Mouse (Mus musculus) cerebellum, postnatal 14 days (tissue): ENCODE data around the gene Ttll5.

Source experiments
- DNase-seq, 2 experiments: peaks; one replicate each; pipeline ENCODE4 v3.0.0; 2021; ENCODE audit warnings: mixed read lengths in 2 of 2

The Ttll5 gene

DNA sequence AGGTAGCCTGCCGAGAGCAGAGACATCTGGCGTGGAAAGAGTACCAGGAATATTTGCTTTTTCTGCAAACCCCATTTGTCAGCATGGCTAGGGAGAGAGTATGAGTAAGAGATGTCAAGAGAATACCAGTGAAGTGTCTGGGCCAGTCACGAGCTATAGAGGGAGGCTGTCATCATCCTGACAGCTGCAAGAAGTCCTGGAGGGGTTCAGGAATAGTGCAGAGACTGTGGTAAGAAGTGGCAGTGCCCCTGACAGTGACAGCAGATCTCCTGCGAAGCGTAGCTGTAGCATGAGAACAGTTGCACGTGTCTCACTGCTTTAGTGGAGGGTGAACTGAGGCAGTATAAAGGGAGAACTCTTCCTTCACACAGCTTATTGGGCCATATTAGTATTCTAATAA is 197.1 kb downstream of the Ttll5 start:
- DNase-seq: no peak

DNA sequence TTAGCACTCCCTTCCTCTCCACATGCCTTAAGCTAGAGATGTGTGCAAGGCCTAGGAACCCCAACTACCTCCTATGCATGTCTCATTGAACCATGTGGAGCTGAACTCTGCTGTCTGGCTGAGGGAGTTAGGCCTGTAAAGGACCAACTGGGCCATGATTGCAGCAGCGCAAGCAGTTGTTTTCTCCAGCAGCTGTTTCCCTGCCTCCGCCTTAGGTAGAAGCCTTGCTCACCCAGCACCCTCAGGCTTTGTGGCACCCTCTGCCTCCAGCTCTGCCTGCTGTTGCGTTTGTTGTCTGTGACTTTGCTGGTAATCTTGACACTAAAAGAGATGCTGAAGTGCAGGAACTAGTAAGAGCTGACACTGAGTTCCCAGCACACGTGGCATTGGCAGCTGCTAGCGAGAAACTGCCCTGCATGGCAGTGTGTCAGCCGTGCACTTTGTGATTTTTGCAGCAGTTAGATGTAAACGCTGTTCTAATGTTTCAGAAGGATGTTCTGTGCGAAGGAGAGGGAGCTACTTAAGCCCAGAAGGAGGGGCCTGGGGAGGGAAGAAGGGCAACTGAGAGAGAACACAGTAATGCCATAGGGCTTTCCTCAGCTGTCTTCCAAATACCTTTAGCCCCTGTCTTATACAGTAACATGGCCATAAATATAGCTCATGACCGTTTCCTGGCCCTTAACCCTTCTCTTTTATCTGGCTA is 198.0 kb downstream of the Ttll5 start:
- no peak for DNase-seq

DNA sequence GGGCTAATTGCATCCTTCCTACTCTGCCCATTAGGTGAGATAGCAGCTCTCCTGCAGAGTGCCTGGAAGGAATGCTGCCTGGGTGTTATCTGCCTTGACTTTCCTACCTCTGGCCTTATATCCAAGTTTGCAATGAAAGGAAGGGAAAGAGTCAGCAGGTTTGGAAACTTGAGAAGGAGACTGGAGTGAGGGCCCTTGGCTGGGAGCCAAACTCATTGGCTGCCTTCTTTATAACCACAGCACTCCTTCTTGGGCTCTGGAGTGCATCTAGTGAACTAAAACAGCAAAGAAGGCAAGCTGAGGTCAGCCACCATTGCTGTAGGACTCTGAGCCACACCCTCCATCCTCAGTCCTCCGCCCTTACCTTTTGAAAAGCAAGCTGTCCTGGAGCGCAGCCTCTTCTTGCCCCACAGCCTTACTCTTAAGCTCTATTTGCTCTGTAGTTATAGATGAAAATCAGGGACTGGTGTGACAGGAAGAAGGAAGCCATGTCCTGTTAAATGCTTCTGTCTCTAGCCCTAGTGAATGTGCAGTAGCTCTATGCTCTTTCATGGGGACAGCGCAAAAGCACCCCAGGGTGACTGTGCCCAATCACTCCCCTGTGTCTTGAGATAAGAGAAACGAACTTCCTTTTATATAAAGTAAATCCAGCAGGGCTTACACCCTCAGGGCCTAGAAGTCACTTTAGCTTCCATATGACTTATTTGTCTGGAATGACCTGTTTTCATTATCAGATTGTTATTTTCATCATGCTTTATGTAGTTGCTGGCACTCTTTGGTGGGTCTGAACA is 198.8 kb downstream of the Ttll5 start:
- peak; percentile 37 to 42 for DNase-seq

DNA sequence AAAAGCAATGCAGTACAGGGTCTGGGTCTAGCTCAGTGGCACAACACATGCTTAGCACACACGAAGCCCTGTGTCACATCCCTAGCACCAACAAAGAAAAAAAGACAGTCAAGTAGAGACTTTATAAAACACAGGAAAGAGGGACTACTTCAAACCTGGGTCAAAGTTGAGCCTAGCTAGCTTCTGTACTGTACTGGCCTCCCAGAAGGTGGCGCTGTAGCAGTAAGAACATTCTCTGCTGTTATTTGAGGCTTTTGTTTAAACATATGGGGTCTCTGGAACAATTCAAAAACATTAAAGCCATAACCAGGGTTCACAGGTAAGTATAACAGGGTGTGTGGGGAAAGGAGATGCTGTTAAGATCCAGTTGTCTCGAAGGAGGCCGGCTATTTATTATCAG is 200.0 kb downstream of the Ttll5 start:
- DNase-seq: peak; percentile 61 to 73

DNA sequence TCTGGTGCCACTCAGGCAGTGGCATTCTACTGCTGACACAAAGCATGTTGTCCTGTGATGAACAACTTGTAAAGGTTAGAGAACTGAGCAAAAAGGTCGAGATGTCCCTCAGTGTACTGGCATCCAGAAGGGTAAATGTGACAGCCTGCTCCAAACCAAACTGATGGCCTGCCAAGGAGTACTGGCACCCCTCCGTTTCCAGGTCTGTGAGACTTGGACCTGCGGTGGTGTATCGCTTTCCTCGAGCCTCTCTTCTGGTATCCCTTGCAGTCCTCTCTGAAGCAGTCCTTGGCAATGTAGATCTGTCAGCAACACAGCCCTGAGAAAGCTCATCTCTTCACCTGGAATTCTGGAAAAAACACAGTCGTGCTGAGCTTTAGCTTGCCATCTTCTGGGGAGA is 201.0 kb downstream of the Ttll5 start:
- DNase-seq: peak; percentile 84 to 87

DNA sequence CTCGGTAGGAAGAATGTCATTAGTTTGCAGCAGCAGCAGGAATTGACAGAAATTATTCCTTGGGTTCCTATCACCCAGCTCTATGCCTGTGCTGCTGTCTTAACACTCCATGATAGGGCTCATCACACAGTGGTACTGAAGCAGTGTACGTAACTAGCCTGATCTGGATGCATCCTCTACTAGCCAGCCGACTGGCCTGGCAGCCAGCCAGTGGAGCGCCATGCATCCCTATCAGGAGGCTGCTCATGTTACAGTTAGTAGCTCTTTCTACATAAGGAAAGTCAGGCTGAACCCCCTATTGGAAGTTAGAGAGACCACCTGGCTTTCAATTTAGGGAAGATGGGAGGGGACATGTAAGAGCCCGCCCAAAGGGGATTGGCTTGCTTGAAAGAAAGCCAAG is 202.5 kb downstream of the Ttll5 start:
- peak; percentile 72 to 73 for DNase-seq

DNA sequence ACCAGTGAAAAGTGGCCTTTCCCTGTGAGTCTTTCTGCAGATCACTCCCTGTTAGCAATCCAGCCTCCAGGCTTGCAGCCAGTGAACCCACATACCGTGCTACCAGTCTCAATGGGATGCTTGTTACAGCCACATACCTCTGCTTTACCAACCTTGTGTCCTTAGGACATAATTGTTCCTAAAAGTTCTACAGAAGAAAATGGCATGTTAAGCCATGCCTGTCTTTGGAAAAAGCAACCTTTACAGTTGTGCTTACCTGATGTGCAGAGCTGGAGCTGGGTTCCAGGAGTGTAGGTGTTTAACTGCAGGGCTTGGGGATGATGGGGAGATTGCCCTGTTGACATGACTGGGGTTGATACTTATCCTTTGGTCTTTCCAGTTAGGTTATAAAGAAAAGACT is 203.3 kb downstream of the Ttll5 start:
- peak in 1 of 2 experiments; percentile 14 for DNase-seq

DNA sequence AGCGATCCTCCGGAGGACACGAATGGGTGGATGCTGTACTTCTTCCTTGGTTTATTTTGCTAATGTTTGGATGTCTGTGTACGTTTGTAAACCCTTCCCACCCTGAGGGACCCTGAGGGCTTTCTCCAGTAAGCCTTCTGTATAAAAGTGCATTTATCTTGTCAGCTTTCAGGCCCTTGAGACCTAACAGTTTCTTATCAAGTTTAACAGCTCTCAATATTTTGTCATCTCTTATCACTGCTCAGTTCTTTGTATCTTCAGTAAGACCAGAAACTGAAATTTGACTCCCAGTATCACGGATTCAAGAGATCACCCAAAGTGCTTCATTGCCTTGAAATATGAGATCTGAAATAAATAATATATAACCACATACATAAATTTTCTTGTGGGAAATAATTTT is 206.5 kb downstream of the Ttll5 start:
- DNase-seq: no peak

DNA sequence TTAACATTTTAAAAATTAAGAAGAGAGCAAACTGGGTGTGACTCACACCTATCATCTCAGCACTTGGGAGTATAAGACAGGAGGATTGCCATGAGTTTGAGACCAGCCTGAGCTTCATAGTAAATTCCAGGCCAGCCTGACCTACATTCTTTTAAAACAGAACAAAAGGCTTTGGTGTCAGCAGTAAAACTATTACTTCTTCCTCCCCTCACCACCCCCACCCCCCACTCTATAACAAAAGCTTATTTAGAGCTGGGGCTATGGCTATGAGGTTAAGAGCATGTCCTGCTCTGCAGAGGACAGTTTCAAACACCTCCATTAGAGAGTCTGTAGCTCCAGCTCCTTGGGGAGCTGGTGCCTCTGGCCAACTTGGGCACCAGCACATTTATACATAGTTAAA is 211.1 kb downstream of the Ttll5 start:
- no peak for DNase-seq

DNA sequence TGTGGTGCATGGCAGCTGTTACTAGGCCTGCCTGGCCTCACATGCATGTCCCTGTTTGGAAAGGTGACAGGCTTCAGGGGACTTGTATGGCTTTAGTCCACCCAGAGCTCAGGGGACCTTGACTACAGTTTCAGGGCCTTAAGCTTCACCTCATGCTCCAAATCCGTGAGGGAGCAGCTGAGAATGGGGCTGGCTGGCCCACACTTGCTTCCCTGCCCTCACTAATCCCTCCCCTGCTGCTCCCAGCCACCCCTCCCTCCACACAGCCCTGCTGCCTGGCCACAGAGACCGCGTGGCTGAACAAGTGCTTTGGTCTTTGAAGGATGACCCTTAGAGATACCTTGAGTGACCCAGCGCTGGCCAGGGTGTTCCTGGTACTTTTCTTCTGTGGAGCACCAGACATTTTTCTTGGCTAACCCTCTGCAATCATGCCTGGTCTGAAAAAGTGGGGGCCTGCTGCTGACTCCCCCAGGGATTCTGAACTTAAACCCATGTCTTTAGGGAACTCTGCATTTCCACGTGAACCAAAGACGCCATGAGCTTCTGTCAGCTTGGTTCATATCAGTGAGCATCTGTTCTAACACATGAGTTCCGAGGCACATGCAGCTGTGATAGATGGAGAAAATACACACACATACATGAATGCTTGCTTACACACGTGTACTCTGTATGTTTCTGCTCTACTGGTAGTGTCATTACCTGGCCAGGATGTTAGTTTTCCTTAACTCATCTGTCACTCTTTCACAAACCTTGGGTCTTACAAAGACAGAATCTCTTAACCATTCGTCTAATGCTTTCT is 212.1 kb downstream of the Ttll5 start:
- peak; percentile 34 to 36 for DNase-seq

DNA sequence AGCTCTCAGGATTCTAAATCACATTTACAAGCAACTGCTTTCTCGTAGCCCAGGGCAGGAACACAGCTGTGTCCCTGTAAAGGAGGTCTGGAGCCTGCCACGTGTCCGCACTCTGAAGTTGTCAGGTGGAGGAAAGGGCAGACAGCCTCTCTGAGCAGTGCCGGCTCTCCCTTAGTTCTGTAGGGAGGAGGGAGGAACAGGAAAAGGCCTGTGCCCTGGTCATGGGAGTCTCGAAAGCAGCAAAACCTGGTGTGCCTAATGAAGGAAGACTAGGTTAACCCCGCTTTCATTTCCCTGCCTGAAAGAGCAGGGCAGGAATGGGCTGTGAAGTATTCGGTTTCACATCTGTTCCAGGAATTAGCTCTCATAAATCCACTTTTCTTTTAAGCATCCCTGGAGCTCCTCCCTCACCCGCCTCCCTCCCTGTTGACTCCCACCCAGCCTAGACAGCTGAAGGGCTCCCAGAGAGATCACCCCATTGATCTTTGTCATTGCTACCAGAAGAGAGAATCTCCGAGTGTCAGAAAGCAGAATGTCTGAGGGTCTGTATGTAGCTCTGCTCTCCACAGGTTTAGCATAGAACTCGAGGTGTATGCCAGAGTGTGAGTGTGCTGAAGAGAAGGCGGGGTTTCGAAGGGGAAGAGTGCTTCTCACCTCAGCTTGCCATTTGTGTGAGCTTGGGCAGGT is 212.9 kb downstream of the Ttll5 start:
- DNase-seq: no peak

DNA sequence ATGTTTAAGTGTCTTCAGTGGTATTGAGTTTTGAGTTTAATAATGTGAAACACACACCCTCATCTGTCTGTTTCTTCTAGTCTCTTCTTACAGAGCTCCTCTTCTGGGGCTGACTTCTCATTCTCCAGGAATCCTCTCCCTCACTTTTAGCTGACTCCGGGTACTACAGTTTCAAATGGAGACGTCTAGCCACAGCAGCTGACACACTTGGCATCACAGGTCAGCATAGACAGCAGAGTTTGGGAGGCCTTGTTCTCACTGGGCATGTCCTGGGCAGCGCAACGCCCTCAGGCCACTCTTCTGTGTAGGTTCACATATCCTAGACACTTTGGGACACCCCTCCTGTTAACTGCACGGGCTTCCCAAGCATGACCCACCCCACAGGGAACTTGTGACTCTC is 214.6 kb downstream of the Ttll5 start:
- no peak for DNase-seq

DNA sequence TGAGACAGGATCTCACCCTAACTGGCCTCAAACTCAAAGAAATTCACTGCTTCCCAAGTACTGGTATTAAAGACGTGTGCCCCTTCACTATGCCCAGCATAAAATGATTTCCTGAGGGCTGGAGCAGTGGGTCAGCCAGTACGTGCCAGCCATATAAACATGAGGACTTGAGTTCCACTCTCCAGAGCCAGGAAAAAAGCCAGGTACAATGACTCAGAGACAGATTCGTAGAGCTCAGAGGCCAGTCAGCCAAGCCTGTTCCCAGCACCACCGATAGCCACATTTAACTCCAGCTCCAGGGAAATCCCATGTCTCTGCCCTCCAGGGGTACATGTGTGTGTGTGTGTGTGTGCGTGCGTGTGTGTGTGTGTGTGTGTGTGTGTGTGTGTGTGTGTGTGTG is 215.3 kb downstream of the Ttll5 start:
- no peak for DNase-seq

DNA sequence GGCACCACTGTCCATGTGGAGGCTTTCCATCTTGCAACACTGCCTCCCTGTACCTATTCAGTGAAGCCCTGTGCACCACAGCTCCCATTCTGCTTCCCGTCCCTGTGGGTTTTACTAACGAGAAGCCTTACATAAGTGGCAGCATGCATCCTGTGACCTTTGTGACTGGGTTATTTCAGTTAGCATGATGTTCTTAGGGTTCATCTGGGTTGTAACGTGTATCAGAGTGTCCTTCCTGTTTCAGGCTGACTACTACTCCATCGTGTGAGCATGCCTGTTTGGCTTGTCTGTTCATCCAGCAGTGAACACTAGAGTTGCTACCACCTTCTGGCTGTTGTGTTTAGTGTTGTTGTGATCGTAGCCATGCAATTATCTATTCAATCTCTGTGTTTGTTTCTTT is 221.7 kb downstream of the Ttll5 start:
- DNase-seq: no peak

DNA sequence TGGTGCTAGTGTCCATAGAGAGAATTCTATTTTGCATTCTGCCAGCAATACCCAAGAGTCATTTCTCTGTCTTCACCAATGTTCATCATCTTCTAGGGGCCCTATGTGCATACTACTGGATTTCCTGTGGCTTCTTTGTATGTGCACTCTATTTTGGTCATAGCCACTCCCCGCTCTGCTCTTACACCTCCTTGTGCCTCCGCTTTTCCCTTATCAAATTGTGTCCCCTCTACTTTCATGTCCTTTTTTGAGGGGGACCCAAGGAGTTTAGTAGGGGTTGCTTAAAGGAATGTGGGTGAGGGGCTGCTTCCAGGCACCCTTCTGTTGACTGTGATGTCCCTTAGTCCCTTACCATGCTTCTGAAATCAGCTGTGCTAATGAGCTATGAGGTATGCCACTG is 222.3 kb downstream of the Ttll5 start:
- no peak for DNase-seq

DNA sequence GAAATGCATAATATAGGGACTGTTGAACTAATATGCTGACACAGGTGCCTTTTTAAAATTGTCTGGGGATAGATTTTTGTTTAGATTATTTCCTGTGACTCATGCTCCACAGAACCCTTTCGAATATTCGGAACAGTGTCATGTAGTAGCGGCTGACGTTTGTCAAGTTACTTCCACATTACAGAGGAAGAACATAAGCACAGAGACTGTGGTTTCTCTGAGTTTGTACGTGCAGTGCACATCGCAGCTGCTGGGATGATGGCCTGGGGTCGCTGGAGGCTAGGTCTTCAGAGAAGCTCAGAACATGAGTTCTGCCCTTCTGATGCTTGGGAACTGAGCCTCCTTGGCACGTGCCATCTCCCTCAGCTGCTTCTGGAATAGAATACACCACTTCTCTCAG is 222.9 kb downstream of the Ttll5 start:
- DNase-seq: no peak

DNA sequence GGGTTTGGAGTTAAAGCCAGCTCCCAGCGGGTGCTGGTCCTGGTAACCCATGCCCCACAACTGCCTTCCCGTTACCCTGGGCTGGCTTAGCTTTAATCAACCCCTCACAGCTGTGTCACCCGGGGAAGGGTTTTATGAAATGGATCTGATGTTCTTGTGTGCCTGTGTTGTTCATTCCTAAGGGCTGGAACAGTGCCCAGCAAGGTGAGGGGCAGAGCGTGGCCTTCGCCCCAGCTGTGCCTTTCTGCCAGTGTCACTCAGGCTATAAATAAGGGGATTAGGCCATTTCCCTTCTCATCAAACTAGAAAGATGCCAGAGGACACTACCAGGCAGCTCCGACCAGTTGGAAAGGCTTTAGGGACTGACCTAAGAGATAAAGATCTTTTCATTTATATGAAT is 225.4 kb downstream of the Ttll5 start:
- no peak for DNase-seq

DNA sequence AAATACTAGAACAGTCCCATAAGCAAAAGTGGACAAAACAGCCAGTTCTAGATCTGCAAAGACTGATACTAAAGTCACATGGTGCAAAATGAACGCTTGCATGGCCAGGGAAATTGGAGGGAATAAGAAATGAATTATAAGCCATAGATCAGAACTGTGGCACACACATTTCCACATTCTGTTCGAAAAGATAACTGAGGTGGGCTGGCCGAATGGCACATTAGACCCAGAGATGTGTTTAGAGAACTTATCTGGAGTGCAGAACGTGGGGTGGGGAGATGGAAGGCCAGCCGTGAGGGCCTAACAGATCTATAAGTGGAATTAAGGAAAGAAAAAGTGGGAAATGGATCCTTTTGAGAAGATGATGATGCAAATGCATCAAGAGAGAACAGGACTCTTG is 227.0 kb downstream of the Ttll5 start:
- DNase-seq: no peak

DNA sequence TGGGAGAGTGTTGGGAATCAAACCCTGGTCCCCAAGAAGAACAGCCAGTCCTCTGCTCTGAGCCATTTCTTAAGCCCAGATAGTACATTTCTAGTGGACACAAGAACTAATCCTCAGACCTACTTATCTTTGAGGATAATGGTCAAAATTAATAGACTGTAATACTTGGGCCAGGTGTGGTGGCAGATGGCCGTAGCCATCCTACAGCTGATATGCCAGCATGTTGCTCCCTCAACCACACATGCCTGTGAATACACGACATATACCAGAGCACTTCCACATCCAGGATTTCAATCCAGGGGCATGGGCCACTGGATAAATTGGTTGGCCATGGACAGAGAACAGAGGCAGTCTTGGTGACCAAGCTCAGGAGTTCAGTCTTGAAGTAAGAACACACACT is 230.8 kb downstream of the Ttll5 start:
- DNase-seq: peak in 1 of 2 experiments; percentile 49

DNA sequence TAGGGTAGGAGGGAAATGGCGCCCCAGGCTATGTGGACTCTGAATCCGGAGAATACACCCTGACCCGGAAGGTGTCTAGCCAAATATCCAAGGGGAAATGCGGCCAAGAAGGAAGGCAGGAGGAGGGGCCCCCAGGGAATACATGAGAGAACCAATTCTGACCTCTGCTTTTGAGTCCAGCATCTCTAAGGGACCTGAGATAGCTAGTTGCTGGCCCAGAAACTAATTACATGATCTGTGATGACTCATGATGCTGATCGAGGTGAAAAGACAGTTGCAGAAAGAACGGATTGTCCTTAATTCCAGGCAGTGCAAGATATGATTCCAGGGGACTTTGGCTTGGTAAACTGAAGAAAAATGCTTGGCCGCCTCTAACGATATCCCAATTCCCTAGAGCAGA is 232.5 kb downstream of the Ttll5 start:
- no peak for DNase-seq

DNA sequence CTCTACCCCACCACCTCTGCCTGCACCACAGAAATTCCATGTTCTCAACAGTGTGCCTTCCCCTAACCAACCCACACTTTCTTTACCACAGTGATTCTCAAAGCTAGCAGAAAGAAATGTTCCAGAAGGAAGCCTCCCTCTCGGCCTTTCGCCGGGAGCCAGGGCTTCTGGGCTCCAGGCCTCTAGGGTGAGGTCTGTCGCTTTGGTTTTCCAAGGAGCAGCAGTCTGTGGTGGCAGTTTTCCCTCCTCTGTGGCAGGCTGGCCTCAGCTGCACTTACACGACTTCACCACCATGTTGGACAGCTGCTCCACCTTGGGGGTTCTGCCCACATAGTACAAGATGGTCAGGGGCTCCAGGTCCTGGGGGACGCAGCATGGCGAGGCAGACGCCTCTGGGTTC is 233.1 kb downstream of the Ttll5 start:
- DNase-seq: peak; percentile 58 to 61

DNA sequence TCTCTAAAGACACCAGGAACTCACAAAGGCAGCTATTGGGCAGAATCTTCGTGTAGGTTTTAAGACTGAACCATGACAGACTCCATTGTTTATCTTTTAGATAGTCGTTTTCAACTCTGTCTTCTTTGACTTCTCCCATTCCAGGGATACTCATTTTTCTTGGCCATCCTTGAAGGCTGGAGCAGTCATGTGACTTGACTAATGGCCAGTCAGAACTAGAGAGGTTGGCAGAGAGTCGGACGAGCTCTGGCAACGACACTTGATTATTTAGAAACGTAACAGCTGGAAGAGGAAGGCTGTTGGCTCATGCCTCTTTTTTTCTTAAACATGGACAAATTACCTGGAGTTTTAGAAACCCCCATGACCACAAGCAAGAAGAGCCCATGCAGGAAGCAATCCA is 234.9 kb downstream of the Ttll5 start:
- DNase-seq: no peak

DNA sequence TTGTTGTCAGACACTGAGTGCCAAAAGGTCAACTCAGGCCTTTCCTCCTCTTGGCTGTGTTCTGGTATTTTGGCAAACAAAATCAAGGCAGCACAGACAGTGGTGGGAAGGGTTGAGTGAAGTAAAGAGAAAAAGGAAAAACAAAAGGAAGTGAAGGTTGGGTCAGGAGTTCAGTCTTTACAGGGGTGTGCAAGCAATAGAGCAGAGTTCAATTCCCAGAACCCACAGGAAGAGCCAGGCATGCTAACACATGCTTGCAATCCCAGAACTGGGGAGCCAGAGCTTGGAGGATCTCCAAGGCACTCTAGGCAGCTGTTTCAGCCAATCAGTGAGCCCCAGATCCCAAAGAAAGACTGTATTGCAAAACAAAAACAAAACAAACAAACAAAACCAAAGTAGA is 240.3 kb downstream of the Ttll5 start:
- no peak for DNase-seq
